Mouse (Mus musculus) natural killer cell, adult 2 months (primary cell): Measurements from ENCODE around the gene Dstyk.

Experiments
- DNase-seq, 2 experiments: peaks; one replicate each; pipeline ENCODE4 v3.0.0; 2022; ENCODE audit warnings: low spot score in 2 of 2

Gene Dstyk

DNA sequence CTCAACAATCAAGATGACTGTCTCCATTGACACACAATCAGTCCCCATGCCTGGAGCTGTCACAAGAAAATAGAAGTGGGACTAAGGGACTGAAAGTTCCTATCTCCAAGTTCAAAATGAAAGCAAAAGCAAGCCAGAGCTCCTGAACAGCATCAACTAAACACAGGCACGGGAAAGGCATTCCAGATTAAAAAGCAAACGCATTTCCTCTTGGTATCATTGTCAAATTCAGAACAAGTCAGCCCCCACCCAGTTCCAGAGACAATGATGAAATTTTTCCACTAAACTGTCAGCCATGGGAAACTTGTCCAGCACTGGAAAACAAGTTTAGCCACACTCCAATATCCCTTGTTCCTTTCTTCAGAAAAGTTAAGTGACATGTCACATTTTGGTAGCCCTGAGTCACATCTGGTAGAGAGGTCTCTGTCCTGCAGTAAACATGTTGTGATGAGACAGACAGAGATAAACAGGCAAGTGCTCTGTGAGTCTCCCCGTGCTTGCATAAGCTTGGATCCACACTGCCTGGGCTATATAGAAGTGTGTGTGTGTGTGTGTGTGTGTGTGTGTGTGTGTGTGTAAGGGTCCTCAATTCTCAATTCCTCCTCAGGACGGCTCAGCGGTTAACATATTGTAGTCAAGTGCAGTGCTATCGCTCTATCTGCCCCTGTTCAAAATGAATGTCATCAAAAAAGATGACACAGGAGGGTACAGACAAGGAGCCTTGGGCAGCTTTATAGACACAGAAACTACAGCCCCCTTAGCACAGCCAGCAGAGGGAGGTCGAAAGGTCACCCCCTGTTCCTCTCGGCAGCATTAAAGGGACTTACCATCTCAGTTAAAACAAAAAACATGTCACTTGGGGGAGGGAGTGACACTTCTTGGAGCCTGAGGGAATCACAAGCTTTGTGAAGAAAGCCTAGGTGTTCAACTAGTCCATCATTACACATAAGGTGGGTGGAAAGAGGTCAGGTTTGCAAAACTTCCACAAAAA lies 28.2 kb upstream of the Dstyk start:
- DNase-seq: no peak

DNA sequence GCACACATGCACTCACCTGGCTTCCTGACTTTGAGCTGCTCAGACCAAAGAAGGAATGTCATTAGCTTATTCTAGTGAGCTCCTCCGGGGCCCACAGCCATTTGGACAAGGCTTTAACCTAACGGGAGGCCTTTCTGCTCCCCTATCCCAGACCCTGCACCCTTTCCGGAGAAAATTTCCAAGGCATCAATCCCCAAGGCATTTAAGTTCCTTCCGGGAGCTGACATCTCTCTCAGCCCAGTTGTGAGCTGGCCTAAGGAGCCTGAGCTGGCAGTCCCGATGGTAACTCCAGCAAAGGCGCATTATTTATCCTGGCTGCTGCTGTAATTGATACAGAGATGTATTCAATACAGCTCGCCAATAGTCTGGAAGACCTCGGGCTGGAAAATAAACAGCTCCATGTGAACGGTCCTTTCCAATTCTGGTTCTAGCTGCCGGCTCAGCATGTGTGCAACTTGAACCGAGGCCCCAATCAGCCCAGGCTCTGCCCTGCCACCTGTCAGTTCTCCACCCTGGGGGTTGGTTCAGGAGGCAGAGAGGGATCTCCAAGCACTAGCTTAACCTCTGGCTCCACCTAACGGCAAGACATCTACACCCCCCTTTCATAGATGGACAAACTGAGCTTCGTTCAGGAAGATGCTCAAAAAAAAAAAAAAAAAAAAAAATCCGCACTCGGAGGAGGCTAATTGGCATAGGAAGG lies 27.3 kb upstream of the Dstyk start:
- DNase-seq: peak in 1 of 2 experiments; percentile 45

DNA sequence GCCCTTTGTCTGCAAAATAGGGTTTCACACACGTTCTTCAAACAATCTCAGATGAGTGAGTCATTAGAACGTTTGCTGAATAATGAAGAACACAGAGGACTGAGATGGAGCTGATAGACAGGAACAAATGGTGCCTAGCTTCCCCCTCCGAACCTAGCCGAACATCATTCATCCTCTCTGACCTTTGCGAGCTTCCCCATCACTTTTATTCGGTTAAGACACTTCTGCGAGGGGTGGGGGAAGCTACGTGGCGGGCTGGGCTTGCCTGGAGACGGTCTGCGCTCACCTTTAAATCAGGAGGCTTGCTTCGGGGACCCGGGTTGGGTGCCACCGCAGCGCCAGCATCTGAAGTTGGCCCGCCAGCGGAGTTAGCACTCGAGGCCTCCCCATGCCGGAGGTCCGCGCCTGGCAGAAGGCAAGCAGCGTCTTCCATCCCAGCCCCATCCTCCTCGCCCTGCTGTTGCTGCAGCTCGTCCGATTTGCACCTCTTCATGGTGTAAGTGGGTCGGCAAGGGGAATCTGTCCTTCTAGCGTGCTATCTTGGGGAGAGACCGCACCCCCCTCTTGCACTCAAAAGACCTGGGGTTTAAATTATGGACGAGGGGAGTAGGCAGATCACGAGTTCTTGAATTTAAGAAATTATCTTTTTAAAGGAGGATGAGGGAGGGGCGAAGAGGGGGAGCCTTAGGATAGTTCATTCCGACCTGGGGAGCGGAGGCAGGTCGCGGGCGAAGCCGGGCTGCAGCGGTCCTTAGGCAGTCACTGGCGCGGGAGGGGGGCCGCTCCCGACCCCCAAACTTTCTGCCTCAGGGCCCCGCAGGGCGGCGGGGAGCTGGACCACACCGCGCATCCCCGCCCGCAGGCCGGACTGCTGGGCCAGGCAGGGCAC lies 26.4 kb upstream of the Dstyk start, which contains the start of gene Tmcc2:
Tmcc2 (minus strand) TSS at position 591 of the 889 bp plus-strand sequence.
- no peak for DNase-seq

DNA sequence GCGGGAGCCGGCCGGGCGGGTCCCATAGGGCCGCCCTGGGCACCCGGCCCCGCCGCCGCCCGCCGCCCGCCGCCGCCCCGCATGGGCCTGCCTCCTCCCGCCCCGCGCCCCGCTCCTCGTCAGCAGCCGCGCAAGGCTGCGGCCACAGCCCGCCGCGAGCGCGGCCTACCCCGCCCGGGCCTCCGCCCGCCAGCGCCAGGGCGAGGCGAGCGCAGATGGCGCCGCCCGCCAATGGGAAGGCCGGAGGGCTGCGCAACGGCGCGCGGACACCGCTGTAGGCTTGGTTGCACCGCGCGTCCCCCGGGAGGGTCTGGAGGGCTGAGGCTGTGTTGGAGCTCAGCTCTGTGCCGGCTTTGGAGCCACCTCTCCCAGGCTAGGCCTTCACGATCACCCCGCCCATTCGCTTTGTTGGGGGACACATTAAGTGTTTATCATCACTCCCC lies 25.8 kb upstream of the Dstyk start:
- DNase-seq: no peak

DNA sequence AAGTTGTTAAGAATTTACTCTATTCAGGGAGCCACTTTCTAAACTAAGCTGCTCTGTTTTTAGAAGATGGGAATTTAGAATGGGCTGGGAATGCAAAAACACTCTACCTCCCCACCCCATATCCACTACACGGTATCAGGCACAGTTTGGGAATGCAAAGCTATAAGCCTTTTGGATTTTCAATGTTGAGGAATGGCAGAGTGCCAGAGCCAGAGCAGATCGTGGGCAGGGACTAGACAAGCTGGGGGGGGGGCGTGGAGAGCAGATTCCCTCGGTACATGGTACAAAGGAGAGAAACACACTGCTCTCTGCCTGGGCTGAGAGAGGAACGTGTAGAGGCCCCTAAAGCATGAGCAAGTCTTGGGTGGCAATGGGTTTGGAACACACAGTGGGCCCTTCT lies 24.5 kb upstream of the Dstyk start:
- DNase-seq: no peak

DNA sequence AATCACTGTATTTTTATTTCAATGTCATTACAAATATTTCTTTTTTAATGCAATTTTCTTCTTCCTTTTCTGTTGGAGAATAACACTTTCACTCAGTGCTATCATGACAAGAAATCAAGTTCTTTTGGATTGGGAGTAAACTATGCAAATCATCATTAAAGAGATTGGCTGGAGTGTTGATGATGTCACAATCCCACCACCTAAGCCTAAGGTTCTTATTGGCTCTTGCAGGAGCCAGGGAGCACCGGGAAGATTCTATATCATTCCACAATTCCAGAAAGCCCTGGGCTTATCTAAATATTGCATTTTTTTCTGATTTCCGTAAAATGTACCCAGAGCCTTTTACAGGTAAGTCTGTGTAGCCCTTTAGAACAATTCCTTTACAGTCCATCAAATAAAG lies 20.6 kb upstream of the Dstyk start:
- no peak for DNase-seq

DNA sequence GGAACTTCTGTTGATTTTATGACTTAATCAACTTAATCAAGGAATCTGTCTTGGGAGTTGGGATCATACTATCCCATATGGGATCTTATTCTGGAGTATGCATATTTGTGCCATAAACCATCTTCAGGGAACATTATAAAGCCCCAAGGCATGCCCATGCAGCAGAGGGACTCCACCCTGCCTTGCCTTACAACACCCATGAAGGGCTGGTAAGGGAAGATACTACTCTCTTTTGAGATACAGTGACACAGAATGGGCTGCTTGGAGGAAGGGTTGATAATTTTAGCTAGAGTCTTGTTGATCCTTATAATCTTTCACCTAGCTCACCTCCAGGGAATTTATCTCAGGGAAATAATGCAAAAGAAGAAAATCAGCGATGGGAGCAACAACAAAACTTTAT lies 16.8 kb upstream of the Dstyk start:
- DNase-seq: no peak

DNA sequence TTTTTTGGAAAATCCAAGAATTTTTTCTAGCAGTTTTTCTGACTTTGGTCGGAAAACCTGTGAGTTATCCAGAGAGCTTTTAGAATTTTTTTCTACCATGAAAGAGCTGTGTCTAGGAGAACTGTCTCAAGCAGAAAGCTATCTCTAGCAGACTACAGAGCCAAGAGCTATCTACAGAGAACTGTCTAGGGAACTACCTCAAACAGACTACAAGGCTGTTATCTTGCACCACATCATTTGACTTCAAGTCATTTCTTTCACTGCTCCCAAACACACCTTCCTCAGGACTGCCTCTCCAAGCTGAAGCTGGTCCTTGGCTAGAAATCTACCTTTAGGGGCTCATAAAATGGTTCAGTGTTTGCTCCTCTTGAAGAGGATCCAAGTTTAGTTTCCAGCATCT lies 15.5 kb upstream of the Dstyk start:
- DNase-seq: no peak

DNA sequence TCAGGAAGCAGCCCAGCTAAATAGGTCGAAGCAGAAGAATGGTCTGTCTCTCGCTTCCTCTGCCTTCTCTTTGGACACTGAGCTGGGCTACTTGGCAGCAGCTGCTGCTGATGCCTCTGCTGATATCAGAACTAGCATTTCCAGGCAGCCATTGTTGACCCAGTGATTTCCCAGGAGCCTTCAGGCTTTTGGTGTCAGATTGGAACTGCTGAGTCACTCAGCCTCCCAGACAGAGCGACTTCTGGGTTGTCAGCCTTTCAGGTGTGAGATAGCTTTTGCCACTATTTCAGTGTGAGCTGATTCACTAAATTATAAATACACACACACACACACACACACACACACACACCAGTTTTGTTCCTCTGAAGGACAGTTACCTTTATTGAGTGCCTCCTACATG lies 6.7 kb upstream of the Dstyk start:
- DNase-seq: no peak

DNA sequence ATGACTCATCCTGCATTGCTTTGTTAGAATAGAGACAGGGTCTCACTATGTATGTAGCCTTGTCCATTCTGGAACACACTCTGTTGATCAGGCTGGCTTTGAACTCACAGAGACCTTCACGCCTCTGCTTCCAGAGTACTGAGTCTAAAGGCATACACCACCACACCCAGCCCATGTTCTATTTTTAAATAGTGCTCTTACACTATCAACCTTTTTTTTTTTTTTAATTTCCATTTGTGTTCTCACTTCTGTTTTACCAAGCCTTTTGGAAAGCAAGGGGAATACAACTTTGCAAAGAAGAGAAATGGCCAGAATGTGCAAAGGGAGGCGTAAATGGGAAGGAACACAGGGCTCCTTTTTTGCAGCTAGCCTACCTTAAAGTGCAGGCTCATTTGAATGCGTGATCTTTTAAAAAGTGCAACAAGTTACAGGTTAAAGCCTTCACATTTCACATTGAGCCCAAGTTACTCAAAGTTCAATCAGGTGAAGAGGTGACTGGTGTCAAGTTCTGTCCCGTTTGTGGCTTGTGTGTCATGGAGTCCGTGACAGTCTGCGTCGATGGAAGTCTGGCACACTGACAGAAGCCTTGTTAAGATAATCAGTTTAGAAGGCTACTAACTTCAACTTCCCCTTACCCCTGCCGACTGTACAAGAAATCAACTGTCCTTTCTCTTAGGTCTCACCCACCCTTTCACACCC lies 962 bp upstream of the Dstyk start:
- DNase-seq: peak in 1 of 2 experiments; percentile 3

DNA sequence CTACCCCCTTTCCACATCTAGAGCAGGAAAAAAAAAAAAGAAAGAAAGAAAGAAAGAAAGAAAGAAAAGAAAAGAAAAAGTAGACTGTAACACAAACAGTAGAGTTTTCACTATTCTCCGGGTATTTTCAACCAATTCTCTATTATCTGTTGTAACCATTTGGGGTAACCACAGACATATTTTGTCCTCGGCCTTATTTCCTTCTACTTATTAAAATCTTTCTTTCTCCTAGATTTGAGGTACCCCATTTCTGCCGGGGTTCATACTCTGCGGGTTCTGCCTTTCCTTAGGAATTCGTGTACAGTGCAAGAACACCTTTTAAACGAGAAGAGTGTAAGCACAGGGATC lies 438 bp upstream of the Dstyk start:
- no peak for DNase-seq

DNA sequence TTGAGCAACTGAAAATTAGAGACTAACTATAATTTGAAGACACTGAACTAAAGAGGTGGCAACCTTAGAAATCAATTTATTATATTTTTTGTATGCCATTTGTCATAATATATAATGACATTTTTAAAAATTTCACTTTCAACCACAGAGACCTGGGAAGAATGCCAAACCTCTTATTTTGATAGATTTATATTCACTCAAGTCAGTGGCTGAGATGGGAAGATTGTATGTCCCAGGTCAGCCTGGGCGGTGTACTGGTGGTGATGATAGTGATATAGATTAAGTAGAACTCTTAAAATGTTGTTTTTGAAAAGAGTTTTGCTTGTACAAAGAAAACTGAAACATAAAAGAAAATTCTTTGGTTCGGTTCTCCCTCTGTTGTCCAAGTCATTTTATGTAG lies 2.9 kb downstream of the Dstyk start:
- no peak for DNase-seq

DNA sequence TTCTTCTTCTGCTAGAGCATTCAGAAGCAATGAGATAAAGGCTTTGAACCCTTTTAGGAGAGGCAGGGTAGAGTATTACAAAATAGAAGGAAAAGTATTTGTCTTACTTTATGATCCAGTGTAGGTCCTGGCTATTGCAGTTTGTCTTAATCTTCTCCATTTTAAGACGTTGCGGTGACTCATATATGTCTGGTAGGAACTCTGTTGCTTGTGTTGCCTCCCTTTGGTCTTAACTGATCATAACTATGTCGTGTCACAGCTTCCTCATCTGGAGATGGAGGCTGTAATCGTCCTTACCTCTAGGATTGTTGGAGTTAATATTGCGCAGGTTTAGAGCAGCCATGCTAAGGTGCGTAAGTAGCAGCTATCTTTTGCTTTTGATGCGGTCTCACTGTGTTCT lies 3.3 kb downstream of the Dstyk start:
- DNase-seq: no peak

DNA sequence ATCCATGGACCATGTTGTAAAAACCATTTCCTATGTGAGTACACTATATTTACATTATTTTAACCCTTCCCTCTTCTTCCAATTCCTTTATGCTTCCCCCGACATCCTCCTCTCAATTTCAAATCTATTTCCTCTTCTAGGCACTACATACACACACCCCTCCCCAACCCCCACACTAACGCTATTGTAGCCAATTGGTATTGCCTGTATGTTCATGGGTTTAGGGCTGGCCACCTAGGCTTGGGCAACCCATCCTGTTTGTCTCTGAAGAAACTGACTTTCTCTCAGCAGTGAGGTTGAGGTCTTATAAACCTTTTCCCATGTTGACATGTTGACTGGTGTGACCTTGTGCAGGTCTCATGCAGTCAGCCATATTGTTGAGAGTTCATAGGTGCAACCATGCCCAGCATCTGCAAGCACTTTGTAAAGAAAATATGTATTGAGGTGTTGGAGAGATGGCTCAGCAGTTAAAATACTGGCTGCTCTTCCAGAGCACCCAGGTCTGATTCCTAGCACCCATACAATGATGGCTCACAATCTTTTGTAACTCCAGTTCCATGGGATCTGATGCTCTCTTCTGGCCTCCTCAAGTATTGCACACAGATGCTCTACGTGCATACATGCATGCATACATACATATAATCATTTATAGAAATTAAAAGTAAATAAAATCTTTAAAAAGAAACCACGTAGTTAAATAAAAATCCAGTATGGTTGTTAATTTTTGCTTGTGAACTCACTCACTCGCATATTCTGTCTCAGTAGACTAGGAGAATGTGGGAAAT lies 5.7 kb downstream of the Dstyk start:
- no peak for DNase-seq

DNA sequence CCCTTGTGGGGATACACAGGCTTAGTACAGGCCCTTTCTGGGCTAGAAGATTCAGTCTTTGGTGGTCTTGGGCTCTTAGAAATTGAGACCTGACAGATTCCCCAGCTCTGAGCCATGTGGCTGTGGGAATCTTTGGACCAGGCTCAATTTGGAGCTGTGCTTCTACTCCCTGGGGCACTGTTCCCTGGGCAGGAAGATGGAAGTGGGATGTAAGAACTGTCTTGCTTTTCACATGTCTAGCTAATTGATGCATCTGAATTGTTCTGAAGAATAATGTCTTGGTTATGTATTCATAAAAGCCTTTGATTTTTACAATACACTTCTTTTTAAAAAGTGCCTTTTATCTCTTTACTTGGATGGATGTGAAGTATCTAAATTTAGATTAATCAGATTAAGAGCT lies 8.2 kb downstream of the Dstyk start:
- DNase-seq: no peak

DNA sequence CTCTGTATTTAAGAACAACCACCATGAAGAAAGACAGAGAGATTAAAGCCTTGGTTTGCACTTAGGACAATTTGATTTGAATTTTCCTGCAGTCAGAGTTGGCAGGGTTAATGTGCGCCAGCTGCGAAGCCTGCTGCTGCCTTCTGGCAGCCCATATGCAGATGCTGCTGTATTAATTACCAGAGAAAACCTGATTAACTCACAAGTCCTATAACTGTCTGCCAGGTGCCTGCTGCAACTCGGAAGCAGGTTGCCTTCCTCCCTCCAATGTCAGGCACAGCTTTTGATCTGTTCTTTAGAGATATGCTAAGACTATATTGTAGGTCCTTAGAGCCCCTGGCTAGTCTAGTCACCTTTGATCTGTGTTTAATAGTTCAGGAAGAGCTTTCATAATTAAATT lies 13.5 kb downstream of the Dstyk start:
- DNase-seq: no peak

DNA sequence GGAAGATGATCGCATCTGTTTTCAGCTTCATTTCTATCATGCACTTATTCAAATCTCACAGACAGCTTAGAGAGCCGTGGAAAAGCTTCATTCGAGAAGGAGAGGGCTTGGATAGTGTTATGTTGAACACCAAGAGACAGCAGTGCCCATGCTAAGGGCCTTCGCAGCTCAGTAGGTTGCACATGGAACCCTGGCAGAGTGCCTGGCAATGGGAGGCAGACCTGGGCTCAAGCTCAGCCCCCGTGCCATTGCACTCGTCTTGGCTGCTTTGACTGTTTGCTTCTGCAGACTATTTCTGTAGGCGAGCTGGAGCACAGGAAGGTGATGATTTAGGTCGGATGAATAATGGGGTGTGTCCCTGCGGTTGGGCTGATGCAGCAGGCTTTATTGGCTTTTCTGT lies 14.4 kb downstream of the Dstyk start:
- DNase-seq: no peak

DNA sequence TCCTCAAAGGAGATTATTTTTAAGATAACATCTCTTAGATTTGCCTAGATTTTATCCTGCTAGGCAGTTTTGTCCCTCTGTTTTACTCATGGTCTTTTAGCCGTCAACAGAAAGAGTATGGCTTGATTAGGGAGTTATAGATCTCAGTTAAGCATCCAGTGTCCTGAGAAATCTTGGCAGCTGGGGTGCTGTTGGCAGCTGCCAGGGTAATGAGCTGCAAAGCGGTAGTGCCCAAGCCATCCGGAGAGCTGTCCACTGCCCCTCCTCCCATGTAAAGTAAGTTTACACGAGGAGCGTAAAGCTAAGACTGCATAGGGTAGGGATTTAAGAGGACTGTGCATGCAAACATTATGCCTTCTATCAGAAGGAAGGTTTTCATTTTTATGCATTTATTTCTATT lies 16.0 kb downstream of the Dstyk start:
- no peak for DNase-seq

DNA sequence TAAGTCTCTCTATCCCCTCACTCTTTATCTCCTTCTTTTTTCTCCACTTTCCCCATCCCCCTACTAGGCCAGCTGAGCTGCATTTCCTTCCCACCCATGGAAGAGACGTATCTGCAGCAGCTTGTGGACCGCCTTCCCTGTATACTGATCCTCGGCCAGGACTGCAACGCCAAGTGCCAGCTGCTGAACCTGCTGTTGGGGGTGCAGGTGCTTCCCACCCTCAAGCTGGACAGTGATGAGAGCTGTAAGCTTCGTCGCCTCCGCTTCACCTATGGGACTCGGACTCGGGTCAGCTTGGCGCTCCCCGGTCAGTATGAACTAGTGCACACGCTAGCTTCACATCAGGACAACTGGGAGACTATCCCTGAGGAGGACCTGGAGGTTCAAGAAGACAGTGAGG lies 16.7 kb downstream of the Dstyk start:
- no peak for DNase-seq

DNA sequence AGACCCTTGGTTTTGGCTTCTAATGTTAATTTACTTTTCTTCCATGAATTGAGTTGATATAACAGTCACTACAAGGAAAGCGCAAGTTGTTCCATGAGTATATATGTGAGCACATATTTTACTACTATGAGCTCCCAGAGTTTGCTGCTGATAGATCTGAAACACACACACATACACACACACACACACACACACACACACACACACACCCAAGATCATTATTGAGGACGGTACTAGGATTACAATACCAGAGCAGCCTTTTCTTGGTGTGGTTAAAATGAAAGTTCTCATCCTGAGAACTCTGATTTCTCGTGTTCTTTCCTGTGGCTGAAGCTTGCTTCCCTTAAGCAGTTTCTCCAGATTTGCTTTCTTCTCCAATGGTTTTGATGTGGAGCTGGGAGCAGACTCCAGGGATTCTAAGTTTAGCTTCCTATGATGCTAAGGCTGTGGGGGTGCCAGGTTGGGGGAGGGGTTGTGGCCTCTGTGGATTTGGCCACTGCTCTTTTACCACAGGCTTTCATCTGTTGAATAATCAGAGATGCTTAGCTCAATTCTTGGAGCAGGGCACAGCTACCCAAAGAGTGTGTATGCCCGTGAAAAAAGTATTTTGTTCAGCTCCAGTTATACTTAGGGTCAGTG lies 19.1 kb downstream of the Dstyk start:
- DNase-seq: no peak
